Mouse (Mus musculus): ENCODE data around the gene Dynlt1b. TPM values are rescaled to one million over a fixed set of nuclear protein-coding genes. Genes with fewer than 3 reads are reported as not detected.
"Not testable (repeated sequence)": the region's sequence is repeated elsewhere in the genome, so short reads cannot be mapped to it uniquely, and the experiment has no call there.

Gene Dynlt1b
- total and polyA plus RNA-seq, 2 experiments from 2014 or later, result 264 to 558 TPM

DNA sequence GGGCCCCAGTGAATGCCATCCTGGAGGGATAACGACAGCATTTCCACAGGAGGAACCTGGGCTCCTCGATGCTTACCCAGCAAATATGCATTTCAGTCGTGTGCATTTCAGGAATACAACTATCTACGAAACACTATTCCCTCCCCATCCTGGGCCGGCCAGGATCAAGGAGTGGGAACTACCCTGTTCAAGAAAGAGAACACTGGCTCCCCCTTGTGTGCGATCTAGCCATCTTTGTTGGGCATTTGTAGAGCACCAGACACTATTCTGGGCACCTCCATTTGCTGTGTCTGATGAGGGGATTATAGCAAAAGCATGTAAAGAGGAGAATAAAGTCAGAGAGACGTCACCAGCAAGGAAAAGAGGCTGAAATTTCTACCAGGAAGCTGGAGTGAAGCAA lies 12.8 kb upstream of the Dynlt1b start:
- H3K27ac ChIP-seq (ENCODE audit: low read depth); H3K9me3 ChIP-seq (replicated peaks; ENCODE audit: control insufficient read depth, low read length); DNase-seq (ENCODE audit: low spot score); H3K36me3 ChIP-seq (replicated peaks; ENCODE audit: control insufficient read depth, insufficient read depth, low read length); H3K4me2 ChIP-seq (ENCODE audit: low read depth, low read length); H3K4me3 ChIP-seq (ENCODE audit: low read depth, low read length); H3K4me1 ChIP-seq (ENCODE audit: control insufficient read depth, insufficient read depth); ATAC-seq (ENCODE audit: insufficient read depth, low read depth); H3K9ac ChIP-seq (replicated peaks; ENCODE audit: low read depth, low read length); H3K27me3 ChIP-seq (ENCODE audit: control insufficient read depth, insufficient read depth, low read length): not testable (repeated sequence)
- WGBS, result 28% methylated on average over 4 of the region's 7 CpGs

DNA sequence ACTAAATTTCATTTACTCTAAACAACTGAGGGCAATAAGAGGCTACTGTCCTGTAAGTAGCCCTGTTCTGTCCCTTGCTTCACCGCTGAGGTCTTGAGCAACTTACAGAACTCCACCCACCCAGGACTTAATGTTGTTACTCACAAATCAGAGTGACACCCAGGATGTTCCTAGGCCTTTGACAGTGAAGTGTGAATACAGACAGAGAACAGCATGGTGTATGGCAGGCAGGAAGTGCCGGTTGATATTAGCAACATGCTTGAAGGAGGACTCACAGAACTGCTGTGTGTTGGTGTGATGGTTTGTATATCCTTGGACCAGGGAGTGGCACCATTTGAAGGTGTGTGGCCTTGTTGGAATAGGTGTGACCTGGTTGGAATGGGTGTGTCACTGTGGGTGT lies 9.4 kb upstream of the Dynlt1b start:
- H3K4me1 ChIP-seq (ENCODE audit: control insufficient read depth, insufficient read depth); H3K9me3 ChIP-seq (replicated peaks; ENCODE audit: control insufficient read depth, low read length); H3K27ac ChIP-seq (ENCODE audit: low read depth); ATAC-seq (ENCODE audit: insufficient read depth, low read depth); H3K4me3 ChIP-seq (ENCODE audit: low read depth, low read length); H3K27me3 ChIP-seq (ENCODE audit: control insufficient read depth, insufficient read depth, low read length); H3K36me3 ChIP-seq (replicated peaks; ENCODE audit: control insufficient read depth, insufficient read depth, low read length); H3K9ac ChIP-seq (replicated peaks; ENCODE audit: low read depth, low read length); H3K4me2 ChIP-seq (ENCODE audit: low read depth, low read length); DNase-seq (ENCODE audit: low spot score): not testable (repeated sequence)
- WGBS, result 79% methylated on average over 1 of the region's 2 CpGs

DNA sequence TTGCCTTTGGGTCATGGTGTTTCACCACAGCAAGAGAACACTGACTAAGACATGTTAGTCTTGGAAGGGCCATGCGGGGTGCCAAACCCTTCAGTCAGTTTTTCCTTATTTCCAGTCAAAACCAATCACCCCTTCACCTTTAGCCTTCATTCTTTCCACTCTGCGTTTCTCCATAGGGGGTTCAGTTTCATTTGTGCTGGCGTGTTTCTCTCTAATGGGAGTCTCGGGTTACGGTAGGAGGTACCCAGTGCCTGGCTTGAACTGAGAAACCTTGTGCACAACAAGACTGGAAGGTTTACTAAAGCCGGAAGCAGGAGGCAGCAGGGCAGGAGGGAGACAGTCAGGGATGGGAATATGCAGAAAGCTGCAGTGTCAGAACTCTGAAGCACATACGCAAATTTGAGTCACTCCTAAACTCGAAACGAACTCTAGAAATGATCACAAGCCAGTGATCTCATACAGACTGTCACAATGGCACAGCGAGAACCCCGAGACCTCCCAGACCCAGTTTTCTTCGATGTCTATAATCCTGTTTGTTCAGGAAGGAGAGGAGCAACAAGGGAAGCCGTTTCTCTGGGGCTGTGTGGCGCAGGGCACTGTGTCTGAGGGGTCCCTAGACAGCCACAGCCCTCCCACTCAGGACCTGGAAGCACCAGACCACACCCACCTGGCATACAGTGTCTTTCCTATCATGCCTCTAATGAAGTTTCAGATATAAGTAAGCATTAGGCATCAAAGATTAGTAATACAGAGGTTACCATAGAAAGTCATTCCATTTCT lies 8.2 kb upstream of the Dynlt1b start:
- H3K9me3 ChIP-seq (replicated peaks; ENCODE audit: control insufficient read depth, low read length); H3K4me2 ChIP-seq (ENCODE audit: low read depth, low read length); H3K4me1 ChIP-seq (ENCODE audit: control insufficient read depth, insufficient read depth); H3K4me3 ChIP-seq (ENCODE audit: low read depth, low read length); H3K9ac ChIP-seq (replicated peaks; ENCODE audit: low read depth, low read length); H3K36me3 ChIP-seq (replicated peaks; ENCODE audit: control insufficient read depth, insufficient read depth, low read length); H3K27me3 ChIP-seq (ENCODE audit: control insufficient read depth, insufficient read depth, low read length); H3K27ac ChIP-seq (ENCODE audit: low read depth); DNase-seq (ENCODE audit: low spot score); ATAC-seq (ENCODE audit: insufficient read depth, low read depth): not testable (repeated sequence)
- WGBS, result 60% methylated on average over 10 of the region's 14 CpGs

GRCm38 (mm10) chr17:6422370-6422769 lies 7.5 kb upstream of the Dynlt1b start:
- 50% methylated on average over 2 of the region's 2 CpGs for WGBS
- H3K4me1 ChIP-seq (ENCODE audit: control insufficient read depth, insufficient read depth); DNase-seq (ENCODE audit: low spot score); H3K9ac ChIP-seq (replicated peaks; ENCODE audit: low read depth, low read length); H3K9me3 ChIP-seq (replicated peaks; ENCODE audit: control insufficient read depth, low read length); H3K4me2 ChIP-seq (ENCODE audit: low read depth, low read length); H3K27me3 ChIP-seq (ENCODE audit: control insufficient read depth, insufficient read depth, low read length); H3K27ac ChIP-seq (ENCODE audit: low read depth); ATAC-seq (ENCODE audit: insufficient read depth, low read depth); H3K36me3 ChIP-seq (replicated peaks; ENCODE audit: control insufficient read depth, insufficient read depth, low read length); H3K4me3 ChIP-seq (ENCODE audit: low read depth, low read length): not testable (repeated sequence)

GRCm38 (mm10) chr17:6422805-6423204 lies 7.1 kb upstream of the Dynlt1b start:
- not testable (repeated sequence) for H3K9ac ChIP-seq (replicated peaks; ENCODE audit: low read depth, low read length); H3K4me1 ChIP-seq (ENCODE audit: control insufficient read depth, insufficient read depth); H3K36me3 ChIP-seq (replicated peaks; ENCODE audit: control insufficient read depth, insufficient read depth, low read length); H3K27me3 ChIP-seq (ENCODE audit: control insufficient read depth, insufficient read depth, low read length); H3K9me3 ChIP-seq (replicated peaks; ENCODE audit: control insufficient read depth, low read length); H3K4me2 ChIP-seq (ENCODE audit: low read depth, low read length); DNase-seq (ENCODE audit: low spot score); ATAC-seq (ENCODE audit: insufficient read depth, low read depth); H3K4me3 ChIP-seq (ENCODE audit: low read depth, low read length); H3K27ac ChIP-seq (ENCODE audit: low read depth)
- WGBS, result 46% methylated on average over 3 of the region's 3 CpGs

DNA sequence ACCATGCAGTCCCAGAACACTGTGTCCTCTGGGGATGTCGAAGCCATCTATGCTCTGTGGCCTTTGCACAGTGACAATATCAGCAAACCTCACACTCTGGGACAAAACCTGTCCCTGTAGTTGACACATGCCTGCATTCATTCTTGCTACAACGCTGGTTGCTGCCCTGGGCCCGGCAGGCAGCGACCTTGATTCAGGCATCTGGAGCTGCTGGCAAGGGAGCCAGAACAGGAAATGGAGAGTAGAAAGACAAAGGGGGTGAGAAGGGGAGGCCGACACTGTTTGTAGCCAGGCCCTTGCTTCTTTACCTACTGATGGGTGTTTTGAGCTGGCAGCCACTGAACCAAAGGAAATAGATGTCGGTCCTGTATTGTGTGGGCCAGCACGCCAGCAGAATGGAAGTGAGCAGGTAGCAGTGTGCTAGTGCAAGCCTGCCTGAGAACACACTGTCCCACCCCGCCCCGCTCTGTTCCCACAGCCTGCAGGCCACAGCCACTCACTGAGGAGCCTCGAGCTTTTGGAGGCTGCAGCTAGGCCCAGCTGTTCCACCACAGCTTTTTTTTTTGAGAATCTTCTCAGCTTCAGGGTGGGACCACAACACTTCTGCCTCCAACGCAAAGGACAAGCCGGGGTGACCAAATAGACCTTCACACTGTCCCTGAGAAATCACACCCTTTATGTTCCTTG lies 5.5 kb upstream of the Dynlt1b start:
- H3K4me3 ChIP-seq (ENCODE audit: low read depth, low read length); H3K27me3 ChIP-seq (ENCODE audit: control insufficient read depth, insufficient read depth, low read length); H3K4me2 ChIP-seq (ENCODE audit: low read depth, low read length); H3K9me3 ChIP-seq (replicated peaks; ENCODE audit: control insufficient read depth, low read length); H3K36me3 ChIP-seq (replicated peaks; ENCODE audit: control insufficient read depth, insufficient read depth, low read length); H3K4me1 ChIP-seq (ENCODE audit: control insufficient read depth, insufficient read depth); H3K9ac ChIP-seq (replicated peaks; ENCODE audit: low read depth, low read length): not testable (repeated sequence)
- peak overlapping the region; percentile 59 for H3K27ac ChIP-seq (ENCODE audit: low read depth)
- peak; percentile 15 for DNase-seq (ENCODE audit: low spot score)
- peak; percentile 72 for ATAC-seq (ENCODE audit: insufficient read depth, low read depth)
- 40% methylated on average over 11 of the region's 12 CpGs for WGBS

DNA sequence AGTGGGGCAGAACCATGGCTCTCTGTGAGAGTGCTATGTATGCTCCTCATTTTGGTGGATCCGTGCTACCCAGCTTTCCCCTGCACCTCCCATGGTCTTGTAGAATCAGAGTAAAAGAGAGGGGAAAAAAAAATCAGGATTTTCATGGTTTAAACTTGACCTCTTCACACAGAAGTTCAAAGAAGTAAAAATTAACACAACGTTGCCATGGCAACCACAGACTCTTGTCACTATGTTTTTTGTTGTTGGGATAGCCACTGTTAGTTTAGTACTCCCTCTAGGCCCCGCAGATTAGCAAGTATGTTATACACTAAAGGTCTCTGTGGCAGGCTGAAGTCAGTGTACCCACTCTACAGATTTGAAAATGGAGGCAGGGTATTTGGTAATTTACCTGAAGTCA lies 4.6 kb upstream of the Dynlt1b start:
- not testable (repeated sequence) for ATAC-seq (ENCODE audit: insufficient read depth, low read depth); H3K4me1 ChIP-seq (ENCODE audit: control insufficient read depth, insufficient read depth); DNase-seq (ENCODE audit: low spot score); H3K4me3 ChIP-seq (ENCODE audit: low read depth, low read length); H3K27ac ChIP-seq (ENCODE audit: low read depth); H3K27me3 ChIP-seq (ENCODE audit: control insufficient read depth, insufficient read depth, low read length); H3K4me2 ChIP-seq (ENCODE audit: low read depth, low read length); H3K36me3 ChIP-seq (replicated peaks; ENCODE audit: control insufficient read depth, insufficient read depth, low read length); H3K9me3 ChIP-seq (replicated peaks; ENCODE audit: control insufficient read depth, low read length); H3K9ac ChIP-seq (replicated peaks; ENCODE audit: low read depth, low read length)
- WGBS, result 82% methylated on average over 2 of the region's 3 CpGs

DNA sequence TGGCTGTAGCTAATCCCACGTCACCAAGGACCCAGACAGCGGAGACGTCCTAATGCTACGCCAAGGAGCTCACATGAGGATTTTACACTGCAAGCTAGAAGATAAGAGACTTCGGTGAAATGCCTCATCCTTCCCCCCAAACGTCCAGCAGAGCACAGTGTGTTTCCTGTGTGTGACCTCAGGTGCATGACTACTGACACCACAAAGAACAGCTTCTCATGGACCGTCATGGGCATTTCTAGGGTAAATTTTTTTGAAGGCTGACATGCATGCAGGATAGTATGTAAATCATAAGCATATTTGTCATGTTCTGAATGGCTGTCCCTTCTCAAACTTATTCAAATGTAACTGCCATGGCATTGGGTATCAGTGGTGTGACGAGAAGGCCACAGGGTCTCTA lies 3.0 kb upstream of the Dynlt1b start:
- H3K27ac ChIP-seq (ENCODE audit: low read depth); H3K27me3 ChIP-seq (ENCODE audit: control insufficient read depth, insufficient read depth, low read length); H3K4me1 ChIP-seq (ENCODE audit: control insufficient read depth, insufficient read depth); ATAC-seq (ENCODE audit: insufficient read depth, low read depth); H3K36me3 ChIP-seq (replicated peaks; ENCODE audit: control insufficient read depth, insufficient read depth, low read length); H3K9ac ChIP-seq (replicated peaks; ENCODE audit: low read depth, low read length); H3K4me3 ChIP-seq (ENCODE audit: low read depth, low read length); H3K9me3 ChIP-seq (replicated peaks; ENCODE audit: control insufficient read depth, low read length); H3K4me2 ChIP-seq (ENCODE audit: low read depth, low read length); DNase-seq (ENCODE audit: low spot score): not testable (repeated sequence)
- WGBS, result 46% methylated on average over 3 of the region's 8 CpGs
